Mouse (Mus musculus) embryonic fibroblast, embryonic 13.5 days (primary cell): ENCODE results near the gene Nfic. TPM values are rescaled to one million over a fixed set of nuclear protein-coding genes. Genes with fewer than 3 reads are reported as not detected.

ENCODE experiments used
- H3K27ac ChIP-seq: 2 replicates; pipeline ENCODE4 v1.5.1; 2012; ENCODE audit warnings: low read length, control low read depth, inconsistent platforms; ENCODE audit not compliant: insufficient read depth
- H3K4me1 ChIP-seq: 2 replicates; pipeline ENCODE4 v1.6.1; 2011; ENCODE audit warnings: low read length; ENCODE audit not compliant: control insufficient read depth, insufficient read depth
- H3K4me3 ChIP-seq: 2 replicates; pipeline ENCODE4 v1.5.1; 2011; ENCODE audit warnings: mild to moderate bottlenecking, control low read depth, low read length; ENCODE audit not compliant: insufficient read depth
- CTCF ChIP-seq: IDR thresholded peaks from 2 replicates; pipeline ENCODE4 v1.5.1; 2011; ENCODE audit warnings: mild to moderate bottlenecking, control low read depth, low read length, moderate library complexity, borderline replicate concordance; ENCODE audit not compliant: insufficient read depth
- POLR2A ChIP-seq: IDR thresholded peaks from 2 replicates; pipeline ENCODE4 v1.6.1; 2011; ENCODE audit warnings: low read depth, mild to moderate bottlenecking, control low read depth, low read length, moderate library complexity
- polyA plus RNA-seq: library from polyadenylated mRNA; stranded (reverse); fragments of >200 nt; gene quantifications from 2 replicates; pipeline ENCODE4 v1.2.4, GENCODE M21; 2011; ENCODE audit warnings: low read depth; ENCODE audit not compliant: missing spikeins, insufficient read length

The Nfic gene
- polyA plus RNA-seq, 1 experiment: 84.8 TPM

DNA sequence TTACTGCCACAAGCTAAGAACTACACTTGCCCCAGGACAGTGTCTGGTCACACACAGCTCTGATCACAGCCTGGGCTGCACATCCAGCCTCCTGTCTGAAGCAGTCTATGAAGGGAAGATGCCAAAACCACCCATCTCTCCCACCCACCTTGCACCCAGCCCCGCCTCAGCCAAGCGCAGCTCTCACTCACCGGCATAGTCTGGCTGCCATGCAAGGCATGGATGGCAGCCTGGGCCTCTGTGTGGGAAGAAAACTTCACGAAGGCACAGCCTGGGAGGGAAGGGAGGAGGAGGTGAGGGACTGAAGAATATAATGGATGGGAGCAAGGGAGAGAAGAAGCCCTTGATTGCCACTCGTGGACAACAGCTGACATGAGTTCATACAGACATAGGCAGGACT is 13.8 kb upstream of the Nfic start:
- H3K4me3 ChIP-seq: no peak overlapping the region
- no peak overlapping the region for H3K27ac ChIP-seq
- H3K4me1 ChIP-seq: no peaks in the 10 kb centered on the region
- TF ChIP-seq POLR2A: no peak
- no peak for TF ChIP-seq CTCF

- no peaks in the 10 kb centered on the region for H3K4me1 ChIP-seq
- TF ChIP-seq CTCF (no peak), POLR2A (no peak)
- H3K4me3 ChIP-seq: no peak overlapping the region
- H3K27ac ChIP-seq: no peak overlapping the region
These were observed 12.3 kb upstream of the Nfic start for GRCm38 (mm10) chr10:81467670-81468235.

GRCm38 (mm10) chr10:81466881-81467280 is 11.4 kb upstream of the Nfic start:
- H3K4me1 ChIP-seq: no peaks in the 10 kb centered on the region
- no peak overlapping the region for H3K4me3 ChIP-seq
- TF ChIP-seq POLR2A (no peak), CTCF (no peak)
- H3K27ac ChIP-seq: no peak overlapping the region

DNA sequence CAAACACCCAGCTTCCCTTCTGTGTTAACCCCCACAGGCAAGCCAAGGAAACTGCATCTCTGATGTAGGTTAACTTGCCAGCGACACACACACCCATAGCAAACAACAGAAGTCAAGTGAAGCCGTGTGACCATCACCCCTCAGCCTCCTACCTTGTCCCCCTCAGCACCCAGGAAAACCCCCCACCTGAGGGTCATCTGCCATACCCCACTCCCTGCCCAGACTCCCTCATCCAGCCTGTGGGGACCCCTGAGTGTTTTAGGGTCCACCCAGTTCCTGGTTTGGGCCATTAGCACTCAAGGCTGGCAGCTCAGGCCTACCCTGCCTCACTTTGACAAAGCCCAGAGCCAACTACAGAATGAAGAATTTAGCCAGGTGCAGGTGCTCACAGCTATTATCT is 10.6 kb upstream of the Nfic start:
- TF ChIP-seq CTCF: no peak
- Histone ChIP-seq H3K4me3 (no peak overlapping the region), H3K4me1 (no peaks in the 10 kb centered on the region), H3K27ac (no peak overlapping the region)

GRCm38 (mm10) chr10:81465265-81465645 is 9.8 kb upstream of the Nfic start:
- no peaks in the 10 kb centered on the region for H3K4me1 ChIP-seq
- H3K27ac ChIP-seq: no peak overlapping the region
- H3K4me3 ChIP-seq: no peak overlapping the region
- TF ChIP-seq CTCF: no peak
- TF ChIP-seq POLR2A: no peak

- TF ChIP-seq CTCF: no peak
- Histone ChIP-seq H3K4me3 (no peak overlapping the region), H3K4me1 (no peaks in the 10 kb centered on the region), H3K27ac (no peak overlapping the region)
These were observed 9.2 kb upstream of the Nfic start for GRCm38 (mm10) chr10:81464405-81465264.

DNA sequence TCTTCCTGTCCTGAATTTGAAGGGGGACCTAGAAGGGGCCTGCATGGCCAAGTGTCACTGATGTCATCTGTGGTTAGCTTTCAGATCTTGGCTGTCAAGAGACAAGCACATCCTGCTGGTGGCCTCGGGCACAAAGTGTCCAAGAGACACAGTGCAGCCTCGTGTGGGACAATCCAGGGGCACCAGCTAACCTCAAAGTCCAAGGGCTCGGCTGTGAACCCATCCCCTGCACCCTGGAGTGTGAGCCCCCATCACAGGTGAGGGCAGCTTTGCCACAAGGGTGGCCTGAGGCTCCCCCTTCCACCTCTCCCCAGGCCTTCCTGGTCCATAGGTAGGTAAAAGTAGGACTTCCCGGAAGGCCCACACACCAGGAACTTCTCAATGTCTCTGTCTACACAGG is 8.1 kb upstream of the Nfic start:
- Histone ChIP-seq H3K4me3 (no peak overlapping the region), H3K4me1 (no peaks in the 10 kb centered on the region), H3K27ac (no peak overlapping the region)
- no peak for TF ChIP-seq CTCF
- no peak for TF ChIP-seq POLR2A

- no peak for TF ChIP-seq CTCF
- no peak for TF ChIP-seq POLR2A
These were observed 7.5 kb upstream of the Nfic start for GRCm38 (mm10) chr10:81462917-81463316.

GRCm38 (mm10) chr10:81462415-81462804 is 7.0 kb upstream of the Nfic start:
- TF ChIP-seq POLR2A (no peak), CTCF (no peak)

More at GRCm38 (mm10) chr10:81462917-81463316, 7.5 kb upstream of the Nfic start:
- no peak overlapping the region for H3K27ac ChIP-seq
- H3K4me3 ChIP-seq: no peak overlapping the region
- H3K4me1 ChIP-seq: no peaks in the 10 kb centered on the region

DNA sequence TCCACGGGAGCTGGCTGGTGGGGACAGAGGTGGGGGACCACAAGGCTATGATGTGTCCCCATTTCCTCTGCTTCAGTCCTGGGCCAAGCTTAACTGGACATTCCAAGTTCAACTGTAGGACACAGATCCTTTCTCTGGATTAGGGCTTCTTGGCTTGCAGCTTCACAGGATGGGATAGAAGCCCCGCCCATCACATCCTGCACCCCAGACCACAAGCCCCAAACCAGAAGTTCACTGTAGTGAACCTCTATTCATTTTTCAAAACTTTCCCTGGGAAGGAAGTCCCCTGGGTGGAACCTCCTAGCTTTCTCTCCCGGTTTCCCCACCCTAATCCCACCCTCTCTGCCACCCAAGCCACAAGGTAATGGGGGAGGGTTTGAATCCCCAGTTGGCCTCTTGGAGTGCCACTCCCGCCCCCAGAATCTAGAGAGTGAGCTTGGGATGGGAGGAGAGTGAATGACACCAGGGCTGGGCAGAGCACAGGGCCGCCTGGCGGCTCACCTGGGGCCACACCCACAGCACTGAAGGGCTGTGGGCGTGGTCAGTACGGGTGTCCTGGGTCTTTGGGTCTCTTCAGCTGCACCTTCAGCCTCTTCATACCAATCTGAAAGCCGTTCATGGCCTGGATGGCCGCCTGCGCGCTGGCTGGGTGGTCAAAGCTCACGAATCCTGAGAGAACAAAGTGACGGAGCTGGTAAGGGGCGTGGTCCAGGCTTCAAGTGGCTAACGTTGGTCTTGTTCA is 6.4 kb upstream of the Nfic start:
- Histone ChIP-seq H3K4me3 (no peak overlapping the region), H3K27ac (no peak overlapping the region), H3K4me1 (no peaks in the 10 kb centered on the region)
- no peak for TF ChIP-seq CTCF
- TF ChIP-seq POLR2A: no peak

More at GRCm38 (mm10) chr10:81462415-81462804, 7.0 kb upstream of the Nfic start:
- Histone ChIP-seq H3K4me3 (no peak overlapping the region), H3K4me1 (no peaks in the 10 kb centered on the region), H3K27ac (no peak overlapping the region)
